Mouse (Mus musculus) CH12.LX (cell line): ENCODE results near the gene Emc6. TPM values are rescaled to one million over a fixed set of nuclear protein-coding genes. Genes with fewer than 3 reads are reported as not detected.

Source experiments
- DNase-seq: peaks from one replicate; pipeline ENCODE4 v3.0.0-alpha.2; 2013; ENCODE audit errors: extremely low read depth
- H3K27ac ChIP-seq: 2 replicates; pipeline ENCODE4 v1.5.1; 2012; ENCODE audit warnings: low read depth, mild to moderate bottlenecking, control low read depth, moderate library complexity; ENCODE audit not compliant: insufficient read depth
- H3K27me3 ChIP-seq: replicated peaks from 2 replicates; pipeline ENCODE3; 2012; ENCODE audit warnings: inconsistent platforms
- H3K36me3 ChIP-seq, 2 experiments: replicated peaks in 1 of 2; 2 replicates each; pipeline versions ENCODE3 to v1.6.1; 2012; ENCODE audit warnings: inconsistent platforms in 1 of 2, low read length in 1 of 2, mild to moderate bottlenecking in 1 of 2, mixed read lengths in 1 of 2, moderate library complexity in 1 of 2; ENCODE audit not compliant: control insufficient read depth in 1 of 2, insufficient read depth in 1 of 2
- H3K4me1 ChIP-seq, 2 experiments: 2 replicates each; pipeline ENCODE4 v1.6.1; 2012; ENCODE audit warnings: inconsistent platforms in 1 of 2, moderate library complexity in 1 of 2; ENCODE audit not compliant: insufficient read depth in 2 of 2, control insufficient read depth in 1 of 2
- H3K4me2 ChIP-seq: 2 replicates; pipeline ENCODE4 v1.6.1; 2012; ENCODE audit warnings: low read depth, mild to moderate bottlenecking, control low read depth; ENCODE audit not compliant: poor library complexity, insufficient read depth, severe bottlenecking
- H3K4me3 ChIP-seq, 3 experiments: fragments of 150-350 bp in 1 of 3; sonication (generic) in 1 of 3; replicated peaks in 1 of 3; 2 replicates each; pipeline versions ENCODE3 to v1.5.1; 2011 to 2012; ENCODE audit warnings: low read depth in 2 of 3, low read length in 2 of 3, mild to moderate bottlenecking in 2 of 3, moderate library complexity in 2 of 3, control low read depth in 1 of 3, improper control_type of control experiment in 1 of 3, inconsistent platforms in 1 of 3, mixed read lengths in 1 of 3; ENCODE audit not compliant: poor library complexity in 1 of 3
- H3K79me2 ChIP-seq: replicated peaks from 2 replicates; pipeline ENCODE4 v1.6.1; 2012; ENCODE audit warnings: mild to moderate bottlenecking, moderate library complexity; ENCODE audit not compliant: control insufficient read depth, poor library complexity, insufficient read depth, severe bottlenecking; ENCODE audit errors: extremely low read depth
- H3K9ac ChIP-seq: 2 replicates; pipeline ENCODE4 v1.6.1; 2012; ENCODE audit warnings: low read depth, mild to moderate bottlenecking, control low read depth, moderate library complexity; ENCODE audit not compliant: insufficient read depth
- H3K9me3 ChIP-seq: replicated peaks from 2 replicates; pipeline ENCODE3; 2012; ENCODE audit warnings: low read length, inconsistent platforms, mixed read lengths
- BHLHE40 ChIP-seq: IDR thresholded peaks from 2 replicates; pipeline ENCODE4 v1.6.1; 2011; ENCODE audit warnings: mild to moderate bottlenecking, low read depth, low read length, improper control_type of control experiment
- CHD1 ChIP-seq: IDR thresholded peaks from 2 replicates; pipeline ENCODE4 v1.6.1; 2012; ENCODE audit warnings: low read depth, low read length, improper control_type of control experiment, inconsistent platforms
- CTCF ChIP-seq, 2 experiments: IDR thresholded peaks in 1 of 2; conservative IDR thresholded peaks in 1 of 2; 2 replicates each; pipeline ENCODE4 v1.5.1; 2011 to 2012; ENCODE audit warnings: low read depth in 2 of 2, low read length in 2 of 2, improper control_type of control experiment in 1 of 2, inconsistent platforms in 1 of 2, mild to moderate bottlenecking in 1 of 2, moderate library complexity in 1 of 2
- ELF1 ChIP-seq: IDR thresholded peaks from 2 replicates; pipeline ENCODE4 v1.6.1; 2014; ENCODE audit warnings: low read depth, mild to moderate bottlenecking, inconsistent platforms, low read length, improper control_type of control experiment
- EP300 ChIP-seq: IDR thresholded peaks from 2 replicates; pipeline ENCODE4 v1.6.1; 2011; ENCODE audit warnings: low read length, improper control_type of control experiment
- GABPA ChIP-seq: IDR thresholded peaks from 2 replicates; pipeline ENCODE4 v1.6.1; 2012; ENCODE audit warnings: low read depth, low read length, improper control_type of control experiment, inconsistent platforms; ENCODE audit not compliant: insufficient replicate concordance
- HCFC1 ChIP-seq: IDR thresholded peaks from 2 replicates; pipeline ENCODE4 v1.6.1; 2012; ENCODE audit warnings: low read depth, mild to moderate bottlenecking, inconsistent platforms, low read length, improper control_type of control experiment
- IRF4 ChIP-seq: IDR thresholded peaks from 2 replicates; pipeline ENCODE4 v1.6.1; 2014; ENCODE audit warnings: low read depth, mild to moderate bottlenecking, inconsistent platforms, low read length, improper control_type of control experiment
- JUND ChIP-seq: conservative IDR thresholded peaks from 2 replicates; pipeline ENCODE4 v1.6.1; 2011; ENCODE audit warnings: low read depth, low read length, improper control_type of control experiment
- KAT2A ChIP-seq: IDR thresholded peaks from 2 replicates; pipeline ENCODE4 v1.6.1; 2012; ENCODE audit warnings: low read length, improper control_type of control experiment, inconsistent platforms; ENCODE audit not compliant: insufficient replicate concordance
- MAFK ChIP-seq: IDR thresholded peaks from 2 replicates; pipeline ENCODE4 v1.6.1; 2011; ENCODE audit warnings: low read length, improper control_type of control experiment; ENCODE audit not compliant: insufficient replicate concordance
- MXI1 ChIP-seq: IDR thresholded peaks from 2 replicates; pipeline ENCODE4 v1.6.1; 2011; ENCODE audit warnings: mild to moderate bottlenecking, low read depth, low read length, improper control_type of control experiment
- MYC ChIP-seq: IDR thresholded peaks from 2 replicates; pipeline ENCODE4 v1.6.1; 2011; ENCODE audit warnings: low read depth, mild to moderate bottlenecking, improper control_type of control experiment, low read length
- NELFE ChIP-seq: IDR thresholded peaks from 2 replicates; pipeline ENCODE4 v1.6.1; 2011; ENCODE audit warnings: low read depth, low read length, improper control_type of control experiment
- PAX5 ChIP-seq: IDR thresholded peaks from 2 replicates; pipeline ENCODE4 v1.6.1; 2012; ENCODE audit warnings: low read length, inconsistent platforms, mixed read lengths
- POLR2AphosphoS2 ChIP-seq: IDR thresholded peaks from 2 replicates; pipeline ENCODE4 v1.6.1; 2011; ENCODE audit warnings: low read depth, low read length, improper control_type of control experiment
- RCOR1 ChIP-seq: conservative IDR thresholded peaks from 2 replicates; pipeline ENCODE4 v1.6.1; 2012; ENCODE audit warnings: low read depth, mild to moderate bottlenecking, inconsistent platforms, low read length, improper control_type of control experiment
- SIN3A ChIP-seq: IDR thresholded peaks from 2 replicates; pipeline ENCODE4 v1.6.1; 2012; ENCODE audit warnings: low read length, improper control_type of control experiment, inconsistent platforms
- SMC3 ChIP-seq: IDR thresholded peaks from 2 replicates; pipeline ENCODE4 v1.6.1; 2011; ENCODE audit warnings: low read depth, low read length, improper control_type of control experiment
- TCF12 ChIP-seq: IDR thresholded peaks from 2 replicates; pipeline ENCODE4 v1.6.1; 2014; ENCODE audit warnings: low read depth, mild to moderate bottlenecking, inconsistent platforms, low read length, improper control_type of control experiment
- UBTF ChIP-seq: IDR thresholded peaks from 2 replicates; pipeline ENCODE4 v1.6.1; 2012; ENCODE audit warnings: low read depth, mild to moderate bottlenecking, inconsistent platforms, low read length, improper control_type of control experiment, moderate library complexity
- USF1 ChIP-seq: IDR thresholded peaks from 2 replicates; pipeline ENCODE4 v1.6.1; 2014; ENCODE audit warnings: low read depth, mild to moderate bottlenecking, inconsistent platforms, low read length, improper control_type of control experiment
- USF2 ChIP-seq: conservative IDR thresholded peaks from 2 replicates; pipeline ENCODE4 v1.6.1; 2011; ENCODE audit warnings: low read depth, low read length, improper control_type of control experiment
- ZC3H11A ChIP-seq: IDR thresholded peaks from 2 replicates; pipeline ENCODE4 v1.6.1; 2012; ENCODE audit warnings: low read depth, mild to moderate bottlenecking, inconsistent platforms, low read length, improper control_type of control experiment
- ZKSCAN1 ChIP-seq: IDR thresholded peaks from 2 replicates; pipeline ENCODE4 v1.6.1; 2012; ENCODE audit warnings: low read depth, inconsistent platforms, low read length, improper control_type of control experiment, borderline replicate concordance
- ZMIZ1 ChIP-seq: IDR thresholded peaks from 2 replicates; pipeline ENCODE4 v1.6.1; 2012; ENCODE audit warnings: low read depth, mild to moderate bottlenecking, inconsistent platforms, low read length, improper control_type of control experiment
- dilution Hi-C: fragments of 300-500 bp; cut with MboI; formaldehyde crosslinking; loops from 2 replicates; pipeline ENCODE4 v1.14.3; 2020; ENCODE audit warnings: low sequenced_read_pairs; ENCODE audit not compliant: extremely low pct_unique_long_range_greater_than_20kb, extremely low pct_ligation_motif_present
- in situ Hi-C: fragments of 300-500 bp; cut with MboI; formaldehyde crosslinking; loops from 3 replicates; pipeline ENCODE4 v1.14.3; 2019; ENCODE audit warnings: low sequenced_read_pairs, low pct_ligation_motif_present, low pct_unique_long_range_greater_than_20kb, mixed read lengths
- polyA plus RNA-seq: library from polyadenylated mRNA; unstranded; fragments of >175 nt; gene quantifications from 2 replicates; pipeline ENCODE4 v1.2.1, GENCODE M21; 2012; ENCODE audit warnings: low read depth; ENCODE audit not compliant: insufficient read length
- total RNA-seq, 2 experiments: library from RNA; depleted of rRNA; stranded (reverse); fragments of 300-350 nt in 1 of 2; fragments of >200 nt in 1 of 2; gene quantifications; 2 replicates each; pipeline ENCODE4 v1.2.3; 2012 to 2014

The Emc6 gene
- total and polyA plus RNA-seq, 3 experiments: 124 to 292 (median 138) TPM

DNA sequence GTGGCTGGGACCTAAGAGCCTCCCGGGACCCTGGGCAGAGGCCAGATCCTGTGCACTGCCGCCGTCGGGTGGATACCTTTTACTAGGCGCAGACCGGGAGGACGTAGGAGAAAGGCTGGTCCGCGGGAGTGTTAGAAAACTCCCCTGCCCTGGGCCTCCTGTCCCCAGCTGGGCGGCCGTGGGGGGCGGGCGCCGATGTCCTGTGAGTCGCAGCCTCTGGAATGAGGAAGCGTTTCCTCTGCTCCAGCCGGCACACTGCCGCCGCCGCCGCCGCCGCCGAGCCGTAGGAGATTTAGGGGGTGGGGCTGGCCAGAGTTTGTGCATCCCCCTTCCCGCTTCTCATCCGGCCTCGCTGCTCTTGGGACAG lies 655 bp upstream of the Emc6 start:
- Histone ChIP-seq H3K9ac (peak overlapping the region; percentile 25), H3K36me3 (peaks cover 3 to 28% of the 10 kb centered on the region in 2 experiments), H3K27me3 (peaks cover 30% of the 10 kb centered on the region), H3K4me1 (peaks cover 0 to 31% of the 10 kb centered on the region in 2 experiments; a peak in 2 of 4 replicates), H3K27ac (no peak overlapping the region), H3K9me3 (no peaks in the 10 kb centered on the region), H3K79me2 (peaks cover 27% of the 10 kb centered on the region), H3K4me2 (peak overlapping the region; percentile 86), H3K4me3 (peak overlapping the region; percentile 64 to 70 (median 68))
- in situ Hi-C loops (no loop called here), dilution Hi-C loops (no loop called here)
- no peak; the same call in 1 of the 2 replicates for TF ChIP-seq ELF1
- no peak for TF ChIP-seq ZC3H11A
- TF ChIP-seq CTCF (conservative IDR thresholded peaks at IDR 0.05 in 1 of 2, IDR thresholded peaks at IDR 0.05 in 1 of 2; ENCODE audit: low read depth in 2 of 2, low read length in 2 of 2): no peak
- TF ChIP-seq ZKSCAN1: no peak
- TF ChIP-seq POLR2AphosphoS2: no peak
- no peak for TF ChIP-seq USF2
- no peak for TF ChIP-seq RCOR1
- TF ChIP-seq SIN3A: no peak
- peak; percentile 14 for DNase-seq

DNA sequence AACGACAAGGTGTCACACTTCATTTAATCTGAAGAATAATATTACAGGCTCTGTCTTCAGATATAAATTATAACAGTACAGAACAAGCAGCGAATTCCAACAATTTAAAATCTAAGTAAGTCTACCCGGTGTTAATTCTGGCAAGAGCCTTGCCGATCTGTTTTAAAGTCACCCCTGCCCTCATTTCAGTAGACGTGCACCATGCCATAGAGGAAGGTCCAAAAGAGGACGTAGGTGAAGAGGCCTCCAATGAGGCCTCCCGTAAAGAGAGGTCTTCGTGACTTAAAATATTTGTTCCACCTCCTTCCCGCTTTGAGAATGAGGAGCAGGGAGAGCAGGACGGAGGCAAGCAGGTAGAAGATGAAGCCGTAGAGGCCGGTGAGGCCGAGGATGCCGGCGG lies 651 bp downstream of the Emc6 start:
- peaks cover 0 to 38% of the 10 kb centered on the region in 2 experiments; a peak in 2 of 4 replicates for H3K4me1 ChIP-seq
- peak overlapping the region; percentile 53 for H3K27ac ChIP-seq
- H3K4me3 ChIP-seq: peak overlapping the region; percentile 70 to 94 (median 89)

DNA sequence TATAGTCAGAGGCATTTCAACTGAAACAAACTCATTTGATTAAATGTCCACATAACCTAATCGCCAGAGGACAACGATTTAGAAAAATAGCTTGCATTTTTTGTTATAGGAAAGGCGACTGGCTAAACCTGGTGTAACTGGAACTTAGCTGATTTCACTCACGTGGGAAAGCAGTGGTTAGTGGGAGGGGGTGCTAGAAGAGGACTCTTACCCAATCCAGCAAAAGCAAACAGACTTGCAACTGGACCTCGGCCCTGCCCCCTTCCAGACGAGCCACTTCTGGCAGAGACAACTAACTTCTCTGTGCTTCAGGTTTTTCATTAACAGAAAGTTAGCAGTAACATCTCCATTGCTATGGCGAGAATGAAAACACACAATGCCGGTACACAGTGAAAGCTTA lies 1.2 kb downstream of the Emc6 start:
- peak; percentile 39 for DNase-seq
- Histone ChIP-seq H3K4me2 (peak overlapping the region; percentile 84), H3K9ac (peak overlapping the region; percentile 89), H3K27ac (no peak overlapping the region), H3K4me1 (peaks cover 0 to 38% of the 10 kb centered on the region in 2 experiments; a peak in 2 of 4 replicates), H3K27me3 (peaks cover 29% of the 10 kb centered on the region), H3K36me3 (peaks cover 15 to 46% of the 10 kb centered on the region in 2 experiments), H3K79me2 (peaks cover 27% of the 10 kb centered on the region), H3K9me3 (no peaks in the 10 kb centered on the region), H3K4me3 (peak overlapping the region; percentile 70 to 94 (median 89))
- dilution Hi-C loops: no loop called here
- in situ Hi-C loops: no loop called here
- TF ChIP-seq NELFE: peak; percentile 19; the same call in 1 of the 2 replicates
- no peak for TF ChIP-seq ZMIZ1
- TF ChIP-seq HCFC1: no peak
- no peak; the same call in 1 of the 2 replicates for TF ChIP-seq SIN3A
- no peak for TF ChIP-seq USF2
- peak; percentile 49 for TF ChIP-seq MXI1
- TF ChIP-seq TCF12: no peak
- no peak for TF ChIP-seq JUND
- TF ChIP-seq PAX5: no peak
- no peak for TF ChIP-seq IRF4
- no peak for TF ChIP-seq UBTF
- no peak for TF ChIP-seq USF1
- TF ChIP-seq MYC: no peak
- peak; percentile 52; the same call in 1 of the 2 replicates for TF ChIP-seq BHLHE40
- no peak for TF ChIP-seq MAFK
- TF ChIP-seq CHD1: 0 out of 2 replicates have a peak, but pooled peaks have one; percentile 54
- TF ChIP-seq POLR2AphosphoS2: 0 out of 2 replicates have a peak, but pooled peaks have one; percentile 51
- no peak for TF ChIP-seq RCOR1
- TF ChIP-seq SMC3: no peak

More for the DNA sequence above, 651 bp downstream of the Emc6 start:
- in situ Hi-C loops: no loop called here
- no peak for TF ChIP-seq GABPA
- no peak for TF ChIP-seq SMC3
- TF ChIP-seq EP300: no peak
- no peak for TF ChIP-seq NELFE
- TF ChIP-seq ELF1: no peak
- TF ChIP-seq MXI1: no peak
- no peak for TF ChIP-seq MYC
- no peak for TF ChIP-seq KAT2A
- peak overlapping the region; percentile 89 for H3K9ac ChIP-seq
- peaks cover 10 to 41% of the 10 kb centered on the region in 2 experiments for H3K36me3 ChIP-seq
- H3K4me2 ChIP-seq: peak overlapping the region; percentile 84
- H3K79me2 ChIP-seq: peaks cover 27% of the 10 kb centered on the region
- peaks cover 30% of the 10 kb centered on the region for H3K27me3 ChIP-seq
- dilution Hi-C loops: no loop called here
- peak; percentile 39 for DNase-seq
- no peaks in the 10 kb centered on the region for H3K9me3 ChIP-seq
